Mouse (Mus musculus) ES-CJ7 (cell line): Measurements from ENCODE around the gene Ptpa.

Experiments
- DNase-seq: peaks from one replicate; pipeline ENCODE4 v3.0.0; 2011; ENCODE audit warnings: low read depth, low spot score

The Ptpa gene

DNA sequence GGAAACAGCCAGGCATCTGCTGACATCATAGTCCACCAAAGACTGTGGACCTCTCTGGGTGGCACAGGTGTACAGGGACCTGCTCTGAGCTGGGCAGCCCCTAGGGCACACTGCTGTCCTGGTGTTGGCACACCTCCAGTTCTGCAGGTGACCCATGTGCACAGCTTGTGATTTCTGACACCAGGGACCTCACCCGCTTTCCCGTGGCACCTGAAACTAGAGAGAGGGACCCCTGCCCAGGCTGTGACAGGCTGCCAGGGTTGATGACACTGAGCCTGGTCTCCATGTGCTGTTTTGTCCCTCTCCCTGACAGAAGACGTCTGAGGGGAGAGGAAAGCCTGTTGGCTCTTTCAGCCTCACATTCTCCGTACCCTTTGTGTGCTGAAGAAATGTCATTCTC, 22.0 kb downstream of the Ptpa start:
- DNase-seq = no peak

DNA sequence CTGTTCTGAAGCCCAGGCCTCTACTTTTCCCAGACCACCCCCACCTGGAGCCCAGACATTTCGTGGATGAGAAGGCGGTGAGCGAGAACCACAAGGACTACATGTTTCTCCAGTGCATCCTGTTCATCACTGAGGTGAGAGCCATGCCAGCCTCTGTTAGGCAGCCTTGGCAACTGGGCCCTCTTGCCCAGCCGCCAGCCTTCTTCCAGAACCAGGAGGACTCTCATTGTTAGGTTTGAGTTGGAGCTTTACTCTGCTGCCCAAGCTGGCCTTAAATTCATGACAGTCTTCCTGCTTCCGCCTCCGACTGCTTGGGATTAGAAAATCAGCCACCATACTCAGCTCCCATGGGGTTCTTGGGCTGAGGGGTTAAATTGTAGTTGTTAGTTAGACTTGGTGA, 23.8 kb downstream of the Ptpa start:
- DNase-seq = no peak

DNA sequence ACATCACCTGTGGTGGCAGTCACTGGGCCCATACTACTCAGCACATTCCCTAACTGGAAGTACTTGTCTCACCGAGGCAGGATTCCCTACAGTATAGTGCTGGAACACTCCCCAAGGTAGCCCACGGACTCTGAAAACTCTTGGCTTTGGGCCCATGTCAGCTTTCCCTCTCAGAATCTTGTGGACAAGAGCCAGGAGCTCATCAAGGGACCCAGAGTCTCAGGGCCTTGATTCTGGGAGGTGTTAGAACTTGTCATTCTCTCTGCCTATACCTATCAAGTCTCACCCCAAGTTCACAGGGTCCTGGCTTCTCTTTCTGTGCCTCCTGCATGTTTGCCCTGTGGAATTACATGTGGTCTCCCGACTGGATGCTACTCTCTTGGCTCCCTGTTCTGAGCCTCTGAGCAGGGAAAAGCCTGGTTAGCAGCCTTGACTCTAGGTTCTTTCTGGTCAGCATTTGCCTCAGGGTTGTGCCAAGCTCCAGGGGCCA, 24.4 kb downstream of the Ptpa start:
- DNase-seq = no peak

DNA sequence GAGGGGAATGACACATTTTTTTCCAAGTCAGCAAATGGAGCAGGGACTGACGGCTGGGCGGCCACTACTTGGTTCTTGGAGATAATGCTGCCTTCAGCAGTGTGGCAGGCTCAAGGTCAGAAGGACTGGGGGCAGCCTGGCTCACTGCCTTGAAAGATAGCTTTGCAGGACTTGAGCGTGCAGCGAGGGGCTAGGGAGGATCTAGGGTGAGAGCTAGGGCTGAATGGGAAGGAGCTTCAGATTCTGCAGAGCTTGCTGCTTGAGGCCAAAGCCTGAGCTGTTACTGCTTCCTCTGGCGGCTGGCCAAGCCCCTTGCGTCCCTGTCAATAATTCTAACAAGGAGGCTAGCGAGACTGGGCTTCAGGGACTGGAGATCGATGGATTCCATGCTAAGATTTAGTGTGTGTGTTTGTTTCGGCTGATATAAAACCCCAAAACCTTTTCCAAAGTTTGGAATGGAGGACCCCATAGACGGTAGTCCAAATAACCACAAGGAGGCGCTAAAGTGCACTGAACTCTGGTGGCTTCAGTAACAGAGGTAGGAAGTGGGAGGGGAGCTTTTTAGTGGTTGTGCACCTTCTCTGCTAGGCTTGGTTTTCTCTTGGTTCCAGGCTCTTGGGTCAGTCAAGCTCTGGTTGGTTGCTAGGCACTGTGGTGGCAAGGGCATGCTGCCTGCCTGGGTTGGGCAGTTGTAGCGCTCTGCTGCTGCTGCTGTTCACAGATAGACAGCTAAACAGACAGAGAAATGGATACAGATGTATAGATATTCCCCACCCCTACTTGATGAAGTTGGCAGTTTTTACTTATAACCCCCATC, 25.1 kb downstream of the Ptpa start:
- DNase-seq = peak; percentile 89

DNA sequence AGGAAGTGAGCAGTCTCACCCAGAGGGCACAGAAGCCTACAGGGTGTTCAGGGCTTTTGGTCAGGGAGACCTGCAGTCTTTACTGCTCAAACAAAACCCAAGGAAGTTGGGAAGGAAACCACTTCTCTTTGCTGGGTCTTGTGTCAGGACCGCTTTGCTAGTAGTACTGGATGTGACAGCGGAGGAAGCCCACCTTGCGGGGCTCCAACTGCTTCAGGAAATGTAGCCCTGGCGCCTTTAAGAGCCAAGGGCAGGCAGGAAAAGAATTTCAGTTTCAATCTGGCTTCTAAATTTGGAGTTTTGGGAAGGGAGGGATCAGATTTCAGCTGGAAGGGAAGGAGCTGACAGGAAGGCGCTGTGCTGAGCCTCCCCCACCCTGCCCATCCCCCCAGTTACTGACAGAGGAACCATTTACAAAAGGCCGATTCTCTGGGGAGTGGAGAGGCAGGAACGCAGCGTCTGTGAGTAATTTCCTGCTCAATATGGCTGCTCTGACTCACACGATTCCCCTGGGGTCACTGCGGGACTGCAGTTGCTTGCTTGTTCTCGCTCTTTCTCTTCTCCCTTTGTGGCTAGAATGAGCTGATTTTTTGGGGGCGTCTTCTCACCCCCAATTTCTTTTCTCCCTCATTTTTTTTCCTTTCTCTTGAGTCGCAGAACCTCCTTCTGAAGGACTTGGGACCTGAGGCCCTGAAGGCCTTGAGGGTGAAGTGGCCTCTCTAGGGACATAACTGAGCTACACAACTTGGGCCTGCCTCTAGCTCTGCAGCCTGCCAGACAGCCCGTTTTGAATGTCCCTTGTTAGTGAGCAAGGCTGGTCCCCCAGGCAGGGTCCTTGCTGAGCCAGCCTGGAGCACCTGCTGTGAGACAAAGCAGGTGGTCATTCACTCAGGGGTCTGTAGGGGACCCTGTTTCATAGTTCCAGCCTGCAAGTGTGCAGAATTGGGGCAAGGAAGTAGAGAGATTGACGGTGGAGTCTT, 26.0 kb downstream of the Ptpa start:
- DNase-seq = peak; percentile 94

DNA sequence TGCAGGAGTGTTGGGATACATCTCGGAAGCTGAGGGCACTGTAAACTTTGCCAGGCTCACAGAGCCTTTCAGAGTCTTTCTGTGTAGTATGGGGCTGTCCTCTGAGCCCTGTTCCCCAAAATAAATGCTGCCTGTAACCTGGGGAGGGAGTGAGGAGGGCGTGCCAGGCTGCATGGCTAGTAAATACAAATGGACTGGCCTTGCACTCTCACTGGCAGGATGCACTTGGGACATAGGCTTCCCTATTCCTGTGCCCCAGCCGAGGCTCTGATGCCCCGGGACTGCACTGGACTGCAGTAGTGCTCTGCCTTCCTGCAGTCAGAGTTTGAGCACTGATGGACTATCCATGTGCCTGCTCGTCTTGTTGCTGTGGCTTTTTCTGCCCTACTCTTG, 26.7 kb downstream of the Ptpa start:
- no peak for DNase-seq

DNA sequence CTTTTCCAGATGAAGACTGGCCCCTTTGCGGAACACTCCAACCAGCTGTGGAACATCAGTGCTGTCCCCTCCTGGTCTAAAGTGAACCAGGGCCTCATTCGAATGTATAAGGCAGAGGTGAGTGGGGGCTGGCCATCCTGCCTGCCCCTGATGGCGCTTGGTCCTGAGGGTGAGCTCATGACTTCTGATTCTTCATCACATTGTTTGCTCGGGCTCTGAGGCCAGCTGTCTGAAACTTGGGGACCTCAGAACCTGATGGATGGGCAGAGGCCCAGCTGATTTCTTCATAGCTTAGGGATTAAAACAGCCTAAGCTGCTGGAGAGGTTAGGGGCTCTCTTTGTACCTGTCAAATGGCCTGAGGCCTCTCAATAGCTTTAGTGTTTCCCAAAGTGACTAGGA, 27.4 kb downstream of the Ptpa start:
- DNase-seq = no peak

DNA sequence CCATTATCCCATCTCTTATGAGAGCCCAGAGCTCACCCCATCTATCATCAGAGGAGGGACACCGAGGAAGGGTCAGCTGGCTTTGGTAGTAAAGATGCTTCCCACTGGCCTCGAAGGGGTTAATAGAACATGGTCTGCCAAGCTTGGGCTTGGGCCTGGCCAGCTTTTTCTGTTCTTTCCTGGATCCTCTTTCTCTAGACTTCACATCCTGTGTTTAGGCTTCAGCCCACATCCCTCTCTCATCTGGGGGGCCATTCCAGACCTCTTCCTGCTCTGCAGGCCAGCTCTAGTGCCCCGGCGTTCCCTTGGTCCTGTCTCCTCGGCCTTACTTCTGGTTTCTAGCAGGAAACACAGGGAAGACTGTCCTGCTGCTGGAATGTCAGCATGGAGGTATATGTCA, 28.2 kb downstream of the Ptpa start:
- no peak for DNase-seq

DNA sequence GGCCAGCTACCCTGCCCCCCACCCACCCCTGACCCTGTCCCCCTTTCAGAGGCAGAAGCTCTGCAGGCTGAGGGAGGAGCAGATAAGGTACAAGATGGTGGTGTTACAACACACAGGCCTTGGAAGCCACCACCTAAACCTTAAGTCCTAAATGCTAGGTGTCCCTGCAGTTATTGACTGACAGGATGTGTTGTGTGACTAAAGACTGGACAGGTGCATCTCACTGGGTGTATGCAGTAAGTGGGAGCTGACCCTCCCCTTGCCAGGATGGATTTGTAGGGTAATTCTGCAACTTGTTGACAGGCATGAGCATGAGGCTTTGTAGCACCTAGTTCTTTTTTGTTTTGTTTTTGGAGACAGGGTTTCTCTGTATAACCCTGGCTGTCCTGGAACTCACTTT, 28.6 kb downstream of the Ptpa start:
- DNase-seq = no peak

DNA sequence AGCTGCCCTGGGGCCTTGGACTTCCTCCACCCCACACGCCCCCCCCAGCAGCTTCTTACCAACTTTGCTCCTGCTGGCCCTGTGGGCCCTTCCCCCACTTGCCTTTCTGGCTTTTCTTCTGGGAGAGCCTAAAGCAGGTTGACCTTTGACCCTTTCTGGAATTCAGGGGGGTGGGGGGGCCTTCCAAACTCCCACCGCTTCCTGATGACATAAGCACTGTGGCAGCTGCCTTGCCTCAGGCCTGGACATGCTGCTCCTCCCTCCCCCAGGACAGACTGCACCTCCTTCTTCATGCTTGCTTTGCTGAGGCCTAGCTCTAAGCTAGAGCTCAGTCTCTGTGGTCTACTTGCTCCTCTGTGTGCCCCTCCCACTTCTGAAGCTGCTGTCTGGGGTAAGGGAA, 29.5 kb downstream of the Ptpa start:
- peak; percentile 89 for DNase-seq

DNA sequence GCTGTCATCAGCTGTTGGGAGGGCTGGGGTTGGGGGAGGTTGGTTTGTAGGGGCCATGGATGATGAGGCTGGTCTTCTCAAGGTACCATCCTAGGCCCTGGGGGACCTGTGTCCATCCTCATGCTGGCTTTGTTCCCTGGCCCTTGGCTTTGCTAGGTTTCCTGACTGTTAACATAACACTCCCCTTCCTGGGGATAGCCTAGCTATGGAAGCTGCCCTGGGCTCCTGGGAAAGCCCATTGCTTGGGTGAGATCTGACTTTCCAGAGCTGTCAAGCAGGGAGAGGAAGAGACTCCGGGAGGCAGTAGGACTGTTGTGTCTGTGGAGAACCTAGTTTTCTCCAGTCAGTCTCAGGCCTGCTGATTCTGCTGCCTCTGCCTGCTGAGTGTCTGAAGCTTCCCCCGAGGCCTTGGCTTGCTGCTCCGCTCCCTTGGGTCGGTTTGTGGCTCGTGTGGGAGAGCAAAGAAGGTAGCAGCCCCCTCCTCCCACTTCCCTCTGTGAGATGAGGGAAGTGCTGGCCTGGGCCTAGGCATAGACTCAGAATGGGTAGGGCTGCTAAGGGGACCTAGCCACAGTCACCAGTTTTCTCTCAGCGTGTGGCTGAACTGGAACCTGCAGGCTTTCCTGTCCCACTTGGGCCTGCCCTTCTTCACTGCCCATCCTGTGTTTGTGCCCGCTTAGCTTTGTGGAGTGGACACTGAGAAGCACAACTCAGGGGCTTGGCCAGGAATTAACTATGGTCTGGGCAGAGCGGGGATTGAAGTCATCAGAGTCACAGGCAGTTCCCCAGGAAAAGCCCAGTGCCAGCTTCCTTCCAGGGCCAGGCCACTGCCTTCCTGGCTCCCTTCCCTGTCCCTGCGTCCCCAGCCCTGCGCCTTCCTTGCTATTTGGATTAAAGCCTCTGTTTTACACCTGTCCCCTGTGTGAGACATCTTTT, 31.3 kb downstream of the Ptpa start:
- DNase-seq = no peak

DNA sequence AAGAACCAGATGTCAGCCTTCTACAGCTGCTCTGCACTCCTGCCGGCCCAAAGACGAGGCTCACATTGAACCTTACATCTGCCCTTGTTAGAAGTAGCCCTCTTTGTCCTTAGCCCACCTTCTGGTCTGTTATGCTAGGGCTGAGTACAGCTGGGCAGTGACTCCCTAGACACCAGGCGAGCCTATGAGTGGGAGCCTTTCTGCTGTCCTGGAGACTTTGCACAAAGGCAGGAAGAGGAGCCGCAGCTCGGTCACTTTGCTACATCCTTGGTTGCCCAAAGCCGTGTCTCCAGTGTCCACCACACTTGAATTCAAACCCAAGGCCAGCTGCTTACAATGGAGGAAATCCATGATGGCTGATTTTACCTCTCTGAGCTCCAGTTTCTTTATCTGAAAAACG, 32.5 kb downstream of the Ptpa start:
- no peak for DNase-seq

DNA sequence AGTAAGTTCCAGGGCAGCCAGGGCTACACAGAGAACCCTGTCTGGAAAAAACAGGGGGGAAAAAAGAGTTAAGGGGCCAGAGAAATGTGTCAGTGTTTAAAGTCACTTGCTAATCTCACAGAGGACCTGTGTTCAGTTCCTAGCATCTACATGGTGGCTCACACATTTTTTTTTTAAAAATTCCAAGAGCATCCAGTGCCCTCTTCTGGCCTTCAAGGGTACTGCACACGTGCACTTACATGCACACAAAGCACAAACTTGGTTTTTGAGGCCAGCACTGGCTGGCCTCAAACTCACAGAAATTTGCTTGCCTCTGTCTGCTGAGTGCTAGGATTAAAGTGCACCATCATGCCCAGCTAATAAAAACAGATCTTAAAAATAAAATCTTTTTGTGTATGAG, 34.7 kb downstream of the Ptpa start:
- DNase-seq = peak; percentile 64

DNA sequence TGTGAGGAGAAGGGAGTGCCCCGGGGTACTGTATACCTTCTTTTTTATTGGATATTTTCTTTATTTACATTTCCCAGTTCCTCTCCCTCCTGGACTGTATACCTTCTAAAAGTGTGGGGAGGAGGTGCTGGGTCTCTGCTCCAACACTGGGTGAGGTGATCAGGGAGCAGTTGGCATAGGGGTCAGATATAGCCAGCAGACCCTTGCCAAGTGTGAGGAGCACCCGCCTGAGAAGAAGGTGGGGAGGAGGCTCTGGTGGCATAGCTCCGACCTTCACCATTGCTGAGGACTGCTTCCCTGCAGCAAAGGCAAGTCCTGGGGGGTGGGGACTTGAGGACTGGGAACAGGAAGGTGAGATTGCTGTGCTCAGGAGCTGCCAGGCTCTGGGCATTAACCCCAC, 35.7 kb downstream of the Ptpa start:
- no peak for DNase-seq

DNA sequence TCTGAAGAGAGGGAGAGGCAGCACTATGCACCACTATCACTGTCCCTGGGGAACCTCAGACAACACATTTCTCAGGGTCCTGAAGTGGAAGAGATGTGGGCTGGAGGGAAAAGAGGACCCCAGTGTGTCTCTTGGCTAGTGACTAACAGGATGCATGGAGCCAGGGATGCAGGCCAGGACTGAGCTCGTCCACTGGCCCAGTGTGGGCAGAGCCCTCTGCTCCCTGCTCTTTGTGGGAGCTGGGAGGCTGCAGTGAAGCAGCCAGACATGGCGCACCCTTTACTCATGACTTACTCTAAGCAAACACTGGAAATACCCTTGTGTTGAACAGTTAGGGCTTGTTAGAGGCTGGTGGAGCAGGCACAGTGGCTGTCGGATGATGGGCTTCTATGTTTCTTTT, 37.7 kb downstream of the Ptpa start:
- DNase-seq = no peak

DNA sequence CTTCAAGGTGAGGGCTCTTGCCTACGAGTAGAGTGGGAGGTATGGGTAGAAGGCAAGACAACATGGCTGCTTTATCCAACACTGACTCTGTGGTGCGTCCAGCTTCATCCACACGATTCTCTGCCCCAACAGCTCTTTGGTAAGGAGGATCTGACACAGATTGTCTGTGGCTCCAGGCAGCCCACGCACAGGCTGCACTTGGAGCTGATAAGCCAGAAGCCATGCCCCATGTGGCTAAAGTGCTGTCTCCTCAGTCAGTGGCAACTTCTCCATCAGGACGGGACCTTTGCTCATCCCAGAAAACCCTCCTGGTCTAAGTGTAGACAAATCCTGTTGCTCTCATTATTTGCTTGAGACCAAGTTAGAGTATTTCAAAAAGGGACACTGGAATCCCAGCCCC, 38.7 kb downstream of the Ptpa start:
- no peak for DNase-seq

DNA sequence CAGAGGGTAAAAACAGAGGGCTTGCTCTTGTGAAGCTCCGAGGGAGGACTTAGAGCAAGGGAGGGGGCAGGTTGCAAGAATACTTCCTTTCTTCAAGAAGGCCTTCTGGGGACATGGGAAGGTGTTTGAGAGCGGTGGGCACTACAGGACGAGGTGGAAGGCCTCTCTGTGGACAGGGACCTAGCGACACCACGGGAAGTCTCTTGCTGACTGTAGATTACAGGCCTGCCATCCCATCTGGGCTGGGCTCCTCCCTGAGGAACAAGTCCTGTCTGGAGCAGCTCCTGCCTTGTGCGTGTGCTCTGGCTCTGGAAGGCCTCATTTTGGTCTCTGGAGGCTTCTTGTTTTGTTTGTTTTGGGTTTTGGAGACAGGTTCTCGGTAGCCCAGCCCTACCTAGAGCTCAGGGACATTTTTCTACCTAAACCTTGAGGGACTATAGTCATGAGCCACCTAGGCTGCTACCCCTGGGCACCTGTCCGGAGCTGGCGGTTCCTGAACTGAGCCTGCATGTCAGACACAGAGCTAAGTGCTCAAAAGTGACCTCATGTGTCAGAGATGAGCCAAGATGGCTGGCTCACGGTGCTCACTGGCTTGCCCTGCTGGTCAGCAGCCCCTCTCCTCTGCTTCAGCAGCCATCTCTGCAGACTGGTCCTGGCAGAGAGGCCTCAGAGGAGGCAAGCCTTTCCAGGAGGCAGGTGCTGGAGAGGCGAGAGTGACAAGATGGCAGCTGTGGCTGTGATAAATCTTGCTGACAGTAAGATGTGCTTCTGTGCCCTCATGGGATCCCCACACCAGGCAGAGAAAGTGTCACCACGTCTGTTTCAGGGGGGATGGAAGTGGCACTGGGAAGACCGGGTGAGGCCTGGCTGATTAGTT, 40.5 kb downstream of the Ptpa start:
- no peak for DNase-seq

DNA sequence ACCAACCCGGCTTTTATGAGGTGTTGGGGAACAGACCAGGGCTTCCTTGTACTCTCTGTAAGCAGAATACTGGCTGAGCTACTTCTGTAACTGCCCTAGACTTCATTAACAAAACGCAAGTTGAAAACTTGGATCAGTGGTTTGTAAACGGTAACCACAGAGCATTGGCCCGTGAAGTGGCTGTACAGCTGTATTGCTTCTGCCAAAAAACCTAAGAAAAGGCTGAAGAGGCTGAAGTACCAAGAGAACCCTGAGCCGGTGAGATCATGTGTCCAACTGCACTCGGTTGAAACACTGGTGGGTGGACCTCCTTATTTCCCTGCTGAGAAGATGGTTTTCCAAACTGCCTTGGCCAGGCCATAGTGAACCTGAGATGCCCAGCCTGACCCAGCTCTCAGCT, 42.5 kb downstream of the Ptpa start:
- DNase-seq = no peak

DNA sequence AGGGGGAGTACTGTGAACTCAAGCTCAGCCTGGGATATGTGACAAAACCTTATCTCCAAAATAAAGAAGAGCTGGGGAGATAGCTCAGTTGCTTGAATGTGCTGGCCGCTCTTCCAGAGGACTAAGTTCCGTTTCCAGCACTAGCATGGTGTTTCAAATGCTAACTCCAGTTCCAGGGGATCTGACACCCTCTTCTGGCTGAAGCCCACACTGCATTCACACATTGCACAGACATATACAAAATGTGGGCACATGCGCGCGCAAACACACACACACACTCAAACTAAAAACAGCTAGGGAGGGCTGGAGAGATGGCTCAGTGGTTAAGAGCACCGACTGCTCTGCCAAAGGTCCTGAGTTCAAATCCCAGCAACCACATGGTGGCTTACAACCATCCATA, 43.4 kb downstream of the Ptpa start:
- DNase-seq = peak; percentile 80

DNA sequence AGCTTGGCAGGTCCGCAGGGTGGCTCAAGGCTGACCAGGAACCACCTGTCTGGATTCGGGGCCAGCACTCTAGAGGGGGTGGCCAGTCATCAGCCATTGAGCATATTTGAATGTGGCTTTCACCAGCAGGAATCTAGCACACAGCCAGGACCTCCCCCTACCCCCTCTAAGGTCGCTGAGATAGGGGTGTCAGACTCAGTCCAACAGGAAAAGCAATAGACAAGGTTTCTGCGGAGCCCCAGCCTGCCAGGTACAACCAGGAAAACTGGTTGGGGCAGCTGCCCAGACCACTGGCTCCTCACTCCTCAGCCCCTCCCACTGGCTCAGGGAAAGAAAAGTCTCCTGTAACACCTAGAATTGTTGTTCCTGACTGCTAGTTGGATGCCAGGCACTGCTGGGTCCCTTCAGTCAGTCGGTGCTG, 47.5 kb downstream of the Ptpa start:
- DNase-seq = no peak
